Mouse (Mus musculus) right cerebral cortex, adult 18-20 months (tissue): ENCODE measurements around the gene Slc38a4.

Experiments used
- DNase-seq: peaks from one replicate; pipeline ENCODE4 v3.0.0; 2022; ENCODE audit warnings: mixed read lengths

Slc38a4 gene

DNA sequence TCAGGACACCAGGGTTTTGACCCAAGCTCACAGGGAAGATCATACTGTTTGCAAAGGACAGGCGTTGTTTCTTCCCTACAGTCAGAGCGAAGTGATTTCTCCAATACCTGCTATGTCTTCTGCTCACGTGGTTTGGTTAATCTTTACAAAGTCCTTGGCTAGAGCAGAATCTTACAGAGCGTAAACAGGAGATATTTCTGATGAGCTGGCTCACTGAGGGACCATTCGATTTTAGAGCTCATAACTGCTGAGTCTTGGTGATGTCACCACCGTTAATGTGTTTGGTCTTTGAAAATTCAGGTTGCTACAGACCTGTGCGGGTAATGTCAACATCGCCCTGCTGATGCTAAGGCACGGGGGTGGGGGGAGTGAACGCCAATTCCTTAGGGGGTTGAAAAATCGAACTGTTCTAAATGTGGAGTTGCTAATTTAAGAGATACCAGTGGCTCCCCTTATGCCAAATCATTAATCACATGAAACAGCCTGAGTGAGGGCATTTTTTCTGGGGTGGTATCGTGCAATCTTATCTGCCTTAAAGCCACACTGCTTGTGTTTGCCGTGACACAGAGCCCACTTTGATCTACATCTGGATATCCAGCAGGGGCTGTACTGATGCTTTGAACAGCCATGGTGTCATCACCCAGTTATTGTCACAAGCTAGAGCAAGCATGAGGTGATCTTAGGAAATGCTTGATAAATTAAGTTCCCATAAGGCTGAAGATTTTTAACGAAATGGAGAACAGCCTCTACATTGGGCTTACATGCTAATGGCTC is 44.0 kb downstream of the Slc38a4 start:
- DNase-seq: no peak

GRCm38 (mm10) chr15:97009271-97009670 is 46.5 kb downstream of the Slc38a4 start:
- DNase-seq: no peak

GRCm38 (mm10) chr15:97005631-97006234 is 50.0 kb downstream of the Slc38a4 start:
- DNase-seq: no peak

DNA sequence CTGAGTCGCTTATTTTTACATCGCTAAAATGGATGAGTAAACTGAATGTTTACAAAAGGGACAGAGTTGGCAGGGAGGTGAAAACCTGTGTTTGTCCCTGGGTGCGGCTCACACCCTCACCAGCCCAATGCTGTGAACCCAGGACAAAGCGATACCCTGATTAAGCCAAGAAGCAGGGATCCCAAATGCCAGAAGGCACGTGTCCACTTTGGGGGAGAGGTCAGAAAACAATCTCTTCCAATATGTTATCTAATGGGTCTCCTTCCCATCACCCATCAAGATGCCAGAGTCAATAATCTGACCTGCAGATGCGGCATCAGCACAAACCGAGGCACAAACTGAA is 51.3 kb downstream of the Slc38a4 start:
- no peak for DNase-seq

DNA sequence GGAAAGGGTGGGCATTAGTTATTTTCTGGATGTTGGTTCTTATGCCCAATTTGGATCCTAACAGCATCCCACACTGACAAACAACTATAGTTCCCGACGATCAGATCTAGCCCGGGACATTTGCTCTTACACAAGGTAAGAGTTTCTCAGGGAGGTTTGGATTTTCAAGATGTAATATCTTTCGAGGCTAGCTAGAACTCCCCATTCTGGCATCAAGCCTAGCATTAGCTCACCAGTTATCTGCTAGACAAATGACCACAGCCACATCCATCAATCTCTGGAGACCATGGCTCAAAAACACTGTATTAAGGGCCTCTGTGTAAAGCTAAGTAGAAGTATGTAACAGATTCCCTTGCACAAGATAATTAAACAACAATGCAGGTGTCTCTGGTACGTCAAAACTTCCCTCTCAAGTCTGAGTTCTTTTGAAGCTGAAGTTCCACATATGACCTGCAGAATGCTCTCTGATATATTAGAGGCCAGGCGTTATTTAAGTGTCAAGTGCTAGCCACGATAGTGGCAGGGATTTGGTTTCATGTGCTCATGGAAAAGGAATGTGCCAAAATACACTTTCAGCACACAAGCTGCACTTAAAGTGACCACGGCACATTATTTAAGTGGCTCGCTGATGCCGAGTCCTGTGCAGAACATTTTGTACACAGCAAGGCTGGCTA is 51.8 kb downstream of the Slc38a4 start:
- DNase-seq: no peak

GRCm38 (mm10) chr15:97003186-97003585 is 52.6 kb downstream of the Slc38a4 start:
- no peak for DNase-seq

DNA sequence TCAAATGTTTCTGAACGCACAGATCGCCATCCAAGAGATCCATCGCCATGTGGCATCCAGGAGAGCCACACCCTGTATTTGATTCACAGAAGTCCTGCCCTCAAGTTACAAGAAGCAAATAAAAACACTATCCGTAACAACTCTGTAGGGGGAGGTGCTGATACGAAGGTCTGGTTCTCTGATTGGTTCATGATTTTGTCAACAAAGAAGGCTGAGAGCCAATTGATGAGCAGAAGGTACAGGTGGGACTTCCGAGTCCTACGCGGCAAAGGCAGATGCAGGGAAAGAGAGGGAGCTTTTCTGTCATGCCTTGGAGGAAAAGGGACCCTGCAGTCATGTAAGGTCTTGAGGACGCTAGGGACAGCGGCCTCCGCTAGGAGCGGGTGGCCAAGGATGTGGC is 53.0 kb downstream of the Slc38a4 start:
- no peak for DNase-seq

GRCm38 (mm10) chr15:97001886-97002285 is 53.9 kb downstream of the Slc38a4 start:
- peak; percentile 11 for DNase-seq

DNA sequence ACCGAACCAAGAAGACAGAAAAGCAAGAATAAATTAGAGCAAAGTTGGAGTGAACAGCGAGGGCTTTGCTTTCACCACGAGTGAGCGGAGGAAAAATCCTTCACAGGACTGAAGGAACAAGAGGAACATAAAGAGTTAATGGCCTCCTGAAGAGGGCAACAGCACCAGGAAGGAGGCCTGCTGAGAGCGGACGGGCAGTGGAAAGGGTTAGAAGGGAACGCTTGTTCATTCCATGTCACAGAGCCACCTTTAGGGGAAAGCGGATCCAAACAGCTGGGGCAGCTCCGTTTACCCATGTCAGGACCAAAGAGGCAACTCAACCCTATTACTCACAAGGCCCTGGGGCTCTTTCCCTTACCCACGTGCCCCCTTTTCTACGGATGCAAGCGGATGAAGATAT is 54.3 kb downstream of the Slc38a4 start:
- no peak for DNase-seq

- DNase-seq: no peak
Observed at GRCm38 (mm10) chr15:97000319-97001251, 55.2 kb downstream of the Slc38a4 start.

DNA sequence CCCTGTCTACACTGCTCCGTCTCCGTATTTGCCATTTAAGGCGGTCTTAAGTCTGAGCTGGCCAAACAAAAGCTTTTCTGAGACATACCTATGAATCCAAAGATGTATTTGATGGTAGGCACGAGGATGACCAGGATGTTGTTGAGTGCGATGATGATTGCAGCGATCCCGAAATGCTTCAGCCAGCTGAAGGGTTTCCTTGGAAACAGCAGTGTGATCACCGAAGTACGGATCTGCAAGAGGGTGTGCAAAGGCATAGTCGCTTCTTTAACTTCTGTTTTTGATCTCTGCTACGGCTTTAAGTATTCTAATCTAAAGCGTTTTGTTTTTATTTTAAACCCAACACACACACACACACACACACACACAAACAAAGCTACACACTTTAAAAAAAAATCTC is 56.4 kb downstream of the Slc38a4 start:
- peak; percentile 11 for DNase-seq

DNA sequence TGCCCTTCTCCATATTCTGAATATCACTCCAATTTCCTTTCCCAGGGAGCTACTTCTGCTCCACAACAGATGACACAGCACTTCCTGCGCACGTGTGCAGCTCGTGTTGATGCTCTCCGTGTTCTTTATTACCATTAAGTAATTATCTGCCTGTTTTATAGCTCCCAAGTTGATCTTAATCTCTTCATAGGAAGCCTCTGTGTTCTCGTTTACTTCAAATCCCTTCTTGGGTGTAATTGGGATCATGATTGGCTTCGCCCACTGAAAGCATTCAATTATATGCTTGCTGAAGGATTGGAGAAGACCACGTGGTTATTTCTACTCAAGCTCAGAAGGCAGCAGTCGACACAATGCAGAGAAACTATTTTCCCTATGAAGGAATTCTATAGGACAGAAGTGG is 70.1 kb downstream of the Slc38a4 start:
- DNase-seq: no peak

DNA sequence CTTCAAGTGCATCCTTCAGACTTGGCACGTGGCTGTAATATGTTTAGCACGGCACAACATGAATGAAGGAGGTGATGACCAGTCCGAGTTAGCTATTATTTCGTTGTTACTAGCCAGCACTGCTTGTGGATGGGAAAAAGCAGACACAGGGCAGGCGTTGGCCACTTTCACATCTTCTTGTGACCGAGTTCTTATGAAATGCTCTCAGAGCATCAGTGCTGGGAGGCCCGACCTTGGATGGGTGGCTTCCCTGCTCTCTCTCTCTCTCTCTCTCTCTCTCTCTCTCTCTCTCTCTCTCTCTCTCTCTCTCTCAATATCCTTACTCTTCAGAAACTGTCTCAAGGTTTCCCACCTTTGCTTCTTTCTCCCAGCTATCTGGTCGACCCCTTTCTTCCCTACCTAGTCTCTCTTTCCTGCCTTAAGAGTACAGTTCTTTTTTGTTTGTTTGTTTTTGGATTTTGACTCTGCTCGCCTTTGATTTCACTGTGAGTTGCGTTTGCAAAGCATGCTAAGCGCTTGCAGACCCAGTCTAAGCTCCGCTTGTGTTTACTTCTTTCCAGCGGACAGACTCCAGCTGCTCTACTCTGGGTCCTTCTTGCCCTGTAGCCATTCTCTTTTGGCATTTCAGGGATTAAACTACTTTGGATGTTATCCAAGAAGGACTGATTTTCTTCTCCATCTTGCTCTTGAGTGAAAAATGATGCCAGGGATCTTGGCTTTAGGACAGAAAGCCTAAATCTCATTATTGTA is 72.0 kb downstream of the Slc38a4 start:
- no peak for DNase-seq

- DNase-seq: no peak
Observed at GRCm38 (mm10) chr15:96975125-96975524, 80.6 kb downstream of the Slc38a4 start.

GRCm38 (mm10) chr15:96974131-96974530 is 81.6 kb downstream of the Slc38a4 start:
- DNase-seq: no peak

- no peak for DNase-seq
Observed at GRCm38 (mm10) chr15:96973370-96973769, 82.4 kb downstream of the Slc38a4 start.

DNA sequence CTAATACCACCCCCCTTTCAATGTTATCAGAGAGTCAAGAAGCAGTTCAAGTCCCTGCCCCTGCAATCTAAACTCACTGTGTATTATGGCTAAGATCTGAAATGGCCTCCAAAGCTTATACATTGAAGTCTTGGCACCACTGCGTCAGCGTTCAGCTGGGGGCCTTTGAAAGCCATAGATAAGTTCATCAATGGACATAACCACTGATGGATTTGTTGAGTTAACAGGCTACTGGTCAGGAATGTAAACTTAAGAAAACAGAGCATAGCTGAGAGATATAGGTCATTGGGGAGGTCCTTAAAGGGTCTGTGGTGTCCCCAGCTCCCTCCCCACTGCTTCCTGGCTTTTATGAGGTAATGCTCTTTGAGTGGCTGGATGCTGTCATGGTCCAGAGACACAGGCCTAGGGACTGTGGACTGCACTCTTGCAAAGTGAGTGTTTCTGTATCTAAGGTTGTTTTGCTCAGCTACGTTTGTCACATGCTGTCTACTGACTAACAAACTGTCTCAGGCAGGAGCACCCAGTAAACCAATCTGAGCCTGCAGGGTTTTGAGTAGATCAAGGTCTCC is 83.0 kb downstream of the Slc38a4 start:
- no peak for DNase-seq

- DNase-seq: no peak
Observed at GRCm38 (mm10) chr15:96971906-96972305, 83.8 kb downstream of the Slc38a4 start.

DNA sequence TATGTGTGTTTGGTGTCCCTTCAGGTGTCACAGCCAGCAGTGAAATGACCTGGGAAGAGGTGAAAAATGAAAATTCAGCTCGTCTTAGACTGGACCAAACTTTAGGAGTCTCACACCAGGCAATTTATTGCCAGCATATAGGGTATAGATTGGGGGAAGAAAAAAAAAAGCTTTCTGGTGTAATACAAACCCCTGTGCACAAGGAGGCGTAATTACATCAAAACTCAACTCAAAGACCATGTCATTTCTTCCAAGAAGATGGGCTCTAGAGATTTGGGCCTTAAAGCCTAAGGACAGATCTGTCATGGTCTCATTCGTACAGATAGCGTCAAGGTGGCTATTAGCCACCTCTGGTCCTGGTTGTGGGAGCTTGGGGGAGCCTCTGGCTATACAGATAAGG is 86.0 kb downstream of the Slc38a4 start:
- DNase-seq: no peak

- DNase-seq: peak; percentile 8
Observed at GRCm38 (mm10) chr15:96968741-96969140, 87.0 kb downstream of the Slc38a4 start.

DNA sequence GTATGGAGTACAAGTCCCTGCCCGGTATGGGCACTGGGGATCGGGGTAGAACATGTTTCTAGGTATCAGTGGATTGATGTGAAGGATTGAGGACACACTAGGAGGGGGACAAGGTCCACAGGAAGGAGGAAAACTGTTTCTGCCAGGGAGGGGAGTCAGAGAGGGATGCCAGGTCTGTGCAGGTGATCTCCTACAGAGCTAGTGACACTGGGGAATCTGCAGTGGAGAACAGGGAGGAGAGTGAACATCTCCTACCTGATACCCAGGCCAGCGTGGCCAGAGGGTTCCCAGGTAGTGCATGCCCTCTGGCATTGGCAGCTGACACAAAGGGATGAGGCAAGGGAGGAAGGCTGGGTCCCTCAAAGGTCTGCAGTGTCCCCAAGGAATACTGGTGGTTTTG is 89.4 kb downstream of the Slc38a4 start:
- DNase-seq: no peak

DNA sequence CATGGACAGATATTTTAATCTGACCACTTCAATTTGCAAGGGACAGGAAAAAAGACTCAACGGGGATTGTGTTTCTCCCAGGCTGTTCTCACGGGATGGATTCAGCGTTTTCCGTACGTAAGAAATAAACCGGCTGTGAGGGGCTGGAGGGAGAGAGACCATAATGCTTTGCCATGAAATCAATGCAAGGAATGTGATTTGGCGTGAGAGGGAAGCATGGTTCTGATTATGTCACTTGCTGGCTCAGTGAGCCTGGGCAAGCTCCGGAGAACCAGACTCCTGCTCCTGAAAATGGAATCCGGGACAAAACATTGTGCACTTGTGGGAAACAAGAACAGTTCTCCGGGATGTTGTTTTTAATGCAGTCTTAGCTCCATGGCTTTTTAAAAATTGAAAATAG is 92.0 kb downstream of the Slc38a4 start:
- no peak for DNase-seq
